Mouse (Mus musculus): ENCODE results near the gene Rap1gap2. TPM values are rescaled to one million over a fixed set of nuclear protein-coding genes. Genes with fewer than 3 reads are reported as not detected.

Rap1gap2 gene
- polyA plus RNA-seq, 1 experiment from 2014 or later: 6.6 TPM

GRCm38 (mm10) chr11:74361769-74362168, 248.9 kb downstream of the Rap1gap2 start, which contains the start of gene Olfr412:
Gene Olfr412, plus strand, starts transcription at chr11:74362069.
- WGBS (ENCODE audit: insufficient replicate concordance): 62% methylated on average over 1 of the region's 1 CpGs
- ATAC-seq (replicated peaks; ENCODE audit: insufficient number of reproducible peaks, low FRiP score, low TSS enrichment): no peak
- Histone ChIP-seq H3K27ac (ENCODE audit: low read depth, low read length) (no peak within 1 kb of the TSS), H3K27me3 (ENCODE audit: control insufficient read depth, insufficient read depth, low read length) (no peaks in the 10 kb centered on the region), H3K36me3 (ENCODE audit: control insufficient read depth, insufficient read depth, low read length) (no peaks in the 10 kb centered on the region), H3K4me2 (no peak within 1 kb of the TSS), H3K4me1 (ENCODE audit: control insufficient read depth, insufficient read depth, low read length) (no peaks in the 10 kb centered on the region), H3K9me3 (replicated peaks; ENCODE audit: control insufficient read depth, low read length) (0 out of 2 replicates have a peak, but pooled peaks cover 2% of the 10 kb centered on the region), H3K9ac (ENCODE audit: low read depth, low read length) (no peak within 1 kb of the TSS), H3K4me3 (ENCODE audit: low read depth, low read length) (no peak within 1 kb of the TSS)

- no peak for ATAC-seq (replicated peaks; ENCODE audit: insufficient number of reproducible peaks, low FRiP score, low TSS enrichment)
- no peaks in the 10 kb centered on the region for H3K9me3 ChIP-seq (replicated peaks; ENCODE audit: control insufficient read depth, low read length)
- H3K4me3 ChIP-seq (ENCODE audit: low read depth, low read length): no peak within 1 kb of the TSS
- H3K27me3 ChIP-seq (ENCODE audit: control insufficient read depth, insufficient read depth, low read length): no peaks in the 10 kb centered on the region
- H3K4me2 ChIP-seq: no peak within 1 kb of the TSS
- H3K9ac ChIP-seq (ENCODE audit: low read depth, low read length): no peak within 1 kb of the TSS
- WGBS (ENCODE audit: insufficient replicate concordance): 72% methylated on average over 3 of the region's 3 CpGs
- no peaks in the 10 kb centered on the region for H3K36me3 ChIP-seq (ENCODE audit: control insufficient read depth, insufficient read depth, low read length)
- no peaks in the 10 kb centered on the region for H3K4me1 ChIP-seq (ENCODE audit: control insufficient read depth, insufficient read depth, low read length)
- no peak within 1 kb of the TSS for H3K27ac ChIP-seq (ENCODE audit: low read depth, low read length)
Observed at GRCm38 (mm10) chr11:74352550-74352949, 258.2 kb downstream of the Rap1gap2 start, which contains the start of gene Olfr411. Gene Olfr411, minus strand, starts transcription at chr11:74352650.

- H3K27me3 ChIP-seq (ENCODE audit: control insufficient read depth, insufficient read depth, low read length): no peaks in the 10 kb centered on the region
- WGBS (ENCODE audit: insufficient replicate concordance): 75% methylated on average over 6 of the region's 6 CpGs
- H3K27ac ChIP-seq (ENCODE audit: low read depth, low read length): no peak within 1 kb of the TSS
- no peak within 1 kb of the TSS for H3K4me2 ChIP-seq
- no peaks in the 10 kb centered on the region for H3K36me3 ChIP-seq (ENCODE audit: control insufficient read depth, insufficient read depth, low read length)
- no peak for ATAC-seq (replicated peaks; ENCODE audit: insufficient number of reproducible peaks, low FRiP score, low TSS enrichment)
- no peak within 1 kb of the TSS for H3K9ac ChIP-seq (ENCODE audit: low read depth, low read length)
- no peaks in the 10 kb centered on the region for H3K4me1 ChIP-seq (ENCODE audit: control insufficient read depth, insufficient read depth, low read length)
- no peak within 1 kb of the TSS for H3K4me3 ChIP-seq (ENCODE audit: low read depth, low read length)
- no peaks in the 10 kb centered on the region for H3K9me3 ChIP-seq (replicated peaks; ENCODE audit: control insufficient read depth, low read length)
Observed at GRCm38 (mm10) chr11:74337931-74338330, 272.8 kb downstream of the Rap1gap2 start, which contains the start of gene Olfr410. Gene Olfr410, minus strand, starts transcription at chr11:74338031.

Other genes starting within 250 kb of the Rap1gap2 start
- gene Olfr412, start 248.8 kb downstream of the Rap1gap2 start, polyA plus RNA-seq (2014; fragmentation: Nextera tagmentation; extraction: Ambion mirVana): not detected in 2 replicates
- gene Ccdc92b, start 8.7 kb upstream of the Rap1gap2 start, polyA plus RNA-seq (2014; fragmentation: Nextera tagmentation; extraction: Ambion mirVana): 2.8 and 3.5 TPM in 2 replicates
- gene Cluh, start 38.6 kb upstream of the Rap1gap2 start, polyA plus RNA-seq (2014; fragmentation: Nextera tagmentation; extraction: Ambion mirVana): 27.5 and 33.1 TPM in 2 replicates
- gene Pafah1b1, start 113.8 kb upstream of the Rap1gap2 start, polyA plus RNA-seq (2014; fragmentation: Nextera tagmentation; extraction: Ambion mirVana): 73.7 and 79.6 TPM in 2 replicates
- gene Mettl16, start 159.9 kb upstream of the Rap1gap2 start, polyA plus RNA-seq (2014; fragmentation: Nextera tagmentation; extraction: Ambion mirVana): 28.5 and 29.5 TPM in 2 replicates
- 2.7 and 3.5 TPM in 2 replicates for gene Mnt, start 220.0 kb upstream of the Rap1gap2 start, polyA plus RNA-seq (2014; fragmentation: Nextera tagmentation; extraction: Ambion mirVana)

All from heart, embryonic 11.5 days (tissue).